Mouse (Mus musculus): Measurements from ENCODE around the gene Zfp457. TPM values are rescaled to one million over a fixed set of nuclear protein-coding genes. Genes with fewer than 3 reads are reported as not detected.
A peak's percentile ranks its signal among the peaks of the same experiment; 100 is the strongest.
"Not testable (repeated sequence)": the region's sequence is repeated elsewhere in the genome, so short reads cannot be mapped to it uniquely, and the experiment has no call there.

Gene Zfp457
- polyA plus RNA-seq, 1 experiment, result 0.72 TPM

GRCm38 (mm10) chr13:67306718-67307117, 433 bp upstream of the Zfp457 start:
- Histone ChIP-seq H3K27me3 (ENCODE audit: control insufficient read depth, insufficient read depth, low read length, poor library complexity, severe bottlenecking) (no peaks in the 10 kb centered on the region), H3K4me3 (ENCODE audit: low read depth, low read length) (no peak overlapping the region), H3K36me3 (ENCODE audit: control insufficient read depth, insufficient read depth, low read length, poor library complexity, severe bottlenecking) (no peaks in the 10 kb centered on the region), H3K4me1 (ENCODE audit: control insufficient read depth, insufficient read depth, low read length) (no peaks in the 10 kb centered on the region), H3K9ac (ENCODE audit: low read depth, poor library complexity, severe bottlenecking) (no peak overlapping the region), H3K27ac (ENCODE audit: insufficient read depth, low read length) (no peak overlapping the region), H3K9me3 (replicated peaks; ENCODE audit: control insufficient read depth, insufficient read depth, low read length, poor library complexity, severe bottlenecking) (no peaks in the 10 kb centered on the region)
- TF ChIP-seq EP300 (IDR thresholded peaks at IDR 0.05; ENCODE audit: insufficient read depth, low read depth, low read length), result no peak
- TF ChIP-seq CTCF (IDR thresholded peaks at IDR 0.05; ENCODE audit: low read depth, low read length), result no peak
- TF ChIP-seq POLR2A (IDR thresholded peaks at IDR 0.05; ENCODE audit: insufficient read depth, low read length), result no peak

- Histone ChIP-seq H3K4me1 (ENCODE audit: control insufficient read depth, insufficient read depth, low read length) (no peaks in the 10 kb centered on the region), H3K27ac (ENCODE audit: insufficient read depth, low read length) (no peak within 1 kb of the TSS), H3K36me3 (ENCODE audit: control insufficient read depth, insufficient read depth, low read length, poor library complexity, severe bottlenecking) (no peaks in the 10 kb centered on the region), H3K9me3 (replicated peaks; ENCODE audit: control insufficient read depth, insufficient read depth, low read length, poor library complexity, severe bottlenecking) (no peaks in the 10 kb centered on the region), H3K4me3 (ENCODE audit: low read depth, low read length) (peak within 1 kb of the TSS; percentile 11; the same call in 1 of the 2 replicates), H3K27me3 (ENCODE audit: control insufficient read depth, insufficient read depth, low read length, poor library complexity, severe bottlenecking) (no peaks in the 10 kb centered on the region), H3K9ac (ENCODE audit: low read depth, poor library complexity, severe bottlenecking) (no peak within 1 kb of the TSS)
- TF ChIP-seq CTCF (IDR thresholded peaks at IDR 0.05; ENCODE audit: low read depth, low read length) (no peak), POLR2A (IDR thresholded peaks at IDR 0.05; ENCODE audit: insufficient read depth, low read length) (no peak), EP300 (IDR thresholded peaks at IDR 0.05; ENCODE audit: insufficient read depth, low read depth, low read length) (no peak)
Measured at GRCm38 (mm10) chr13:67278314-67278713, 28.0 kb downstream of the Zfp457 start, which contains the start of gene Zfp458. Gene Zfp458 (minus strand): TSS chr13:67278466.

- peak overlapping the region; percentile 99 for H3K4me3 ChIP-seq (ENCODE audit: low read depth, low read length)
- not testable (repeated sequence) for H3K9me3 ChIP-seq (replicated peaks; ENCODE audit: control insufficient read depth, insufficient read depth, low read length, poor library complexity, severe bottlenecking); H3K4me1 ChIP-seq (ENCODE audit: control insufficient read depth, insufficient read depth, low read length); H3K27ac ChIP-seq (ENCODE audit: insufficient read depth, low read length); H3K36me3 ChIP-seq (ENCODE audit: control insufficient read depth, insufficient read depth, low read length, poor library complexity, severe bottlenecking); H3K27me3 ChIP-seq (ENCODE audit: control insufficient read depth, insufficient read depth, low read length, poor library complexity, severe bottlenecking)
- peak overlapping the region; percentile 49; the same call in 1 of the 2 replicates for H3K9ac ChIP-seq (ENCODE audit: low read depth, poor library complexity, severe bottlenecking)
Measured at GRCm38 (mm10) chr13:67269383-67270065, 36.8 kb downstream of the Zfp457 start.

- H3K36me3 ChIP-seq (ENCODE audit: control insufficient read depth, insufficient read depth, low read length, poor library complexity, severe bottlenecking), result no peaks in the 10 kb centered on the region
- TF ChIP-seq EP300 (IDR thresholded peaks at IDR 0.05; ENCODE audit: insufficient read depth, low read depth, low read length), result no peak
- TF ChIP-seq CTCF (IDR thresholded peaks at IDR 0.05; ENCODE audit: low read depth, low read length), result no peak
- no peak for TF ChIP-seq POLR2A (IDR thresholded peaks at IDR 0.05; ENCODE audit: insufficient read depth, low read length)
- no peaks in the 10 kb centered on the region for H3K4me1 ChIP-seq (ENCODE audit: control insufficient read depth, insufficient read depth, low read length)
- peak overlapping the region; percentile 49; the same call in 1 of the 2 replicates for H3K9ac ChIP-seq (ENCODE audit: low read depth, poor library complexity, severe bottlenecking)
- no peak overlapping the region for H3K27ac ChIP-seq (ENCODE audit: insufficient read depth, low read length)
- H3K4me3 ChIP-seq (ENCODE audit: low read depth, low read length), result peak overlapping the region; percentile 99
- H3K9me3 ChIP-seq (replicated peaks; ENCODE audit: control insufficient read depth, insufficient read depth, low read length, poor library complexity, severe bottlenecking), result no peaks in the 10 kb centered on the region
- no peaks in the 10 kb centered on the region for H3K27me3 ChIP-seq (ENCODE audit: control insufficient read depth, insufficient read depth, low read length, poor library complexity, severe bottlenecking)
Measured at GRCm38 (mm10) chr13:67268568-67269369, 37.5 kb downstream of the Zfp457 start.

Other genes starting within 250 kb of the Zfp457 start
- 3.9 and 4.9 TPM in 2 replicates for gene Zfp712, start 245.3 kb downstream of the Zfp457 start, polyA plus RNA-seq (2011; ENCODE audit: insufficient read depth, insufficient read length, low read depth, missing spikeins)
- 2.2 and 2.9 TPM in 2 replicates for gene Zfp708, start 208.5 kb downstream of the Zfp457 start, polyA plus RNA-seq (2011; ENCODE audit: insufficient read depth, insufficient read length, low read depth, missing spikeins)
- 5.3 and 5.8 TPM in 2 replicates for gene Gm28557, start 197.9 kb downstream of the Zfp457 start, polyA plus RNA-seq (2011; ENCODE audit: insufficient read depth, insufficient read length, low read depth, missing spikeins)
- gene Rslcan18, start 190.2 kb downstream of the Zfp457 start, polyA plus RNA-seq (2011; ENCODE audit: insufficient read depth, insufficient read length, low read depth, missing spikeins), result 0.31 and 0.76 TPM in 2 replicates
- gene Zfp759, start 184.8 kb downstream of the Zfp457 start, polyA plus RNA-seq (2011; ENCODE audit: insufficient read depth, insufficient read length, low read depth, missing spikeins), result 3.7 and 4.4 TPM in 2 replicates
- 7.3 and 8.5 TPM in 2 replicates for gene Rsl1, start 133.3 kb downstream of the Zfp457 start, polyA plus RNA-seq (2011; ENCODE audit: insufficient read depth, insufficient read length, low read depth, missing spikeins)
- gene Zfp455, start 112.0 kb downstream of the Zfp457 start, polyA plus RNA-seq (2011; ENCODE audit: insufficient read depth, insufficient read length, low read depth, missing spikeins), result 1.9 and 2.1 TPM in 2 replicates
- 3.2 and 4.2 TPM in 2 replicates for gene Zfp458, start 28.0 kb downstream of the Zfp457 start, polyA plus RNA-seq (2011; ENCODE audit: insufficient read depth, insufficient read length, low read depth, missing spikeins)
- 6.6 and 7.5 TPM in 2 replicates for gene Zfp595, start 26.1 kb upstream of the Zfp457 start, polyA plus RNA-seq (2011; ENCODE audit: insufficient read depth, insufficient read length, low read depth, missing spikeins)
- 2.5 and 4.6 TPM in 2 replicates for gene Gm28044, start 54.1 kb upstream of the Zfp457 start, polyA plus RNA-seq (2011; ENCODE audit: insufficient read depth, insufficient read length, low read depth, missing spikeins)
- 3.8 and 4.5 TPM in 2 replicates for gene Zfp953, start 54.1 kb upstream of the Zfp457 start, polyA plus RNA-seq (2011; ENCODE audit: insufficient read depth, insufficient read length, low read depth, missing spikeins)
- gene Gm28041, start 69.2 kb upstream of the Zfp457 start, polyA plus RNA-seq (2011; ENCODE audit: insufficient read depth, insufficient read length, low read depth, missing spikeins), result 0.99 TPM in 1 of 2 replicates, not detected in the other
- gene Zfp456, start 69.3 kb upstream of the Zfp457 start, polyA plus RNA-seq (2011; ENCODE audit: insufficient read depth, insufficient read length, low read depth, missing spikeins), result 3.7 and 4.0 TPM in 2 replicates
- 10.5 and 10.9 TPM in 2 replicates for gene Zfp429, start 93.3 kb upstream of the Zfp457 start, polyA plus RNA-seq (2011; ENCODE audit: insufficient read depth, insufficient read length, low read depth, missing spikeins)
- gene Zfp459, start 114.9 kb upstream of the Zfp457 start, polyA plus RNA-seq (2011; ENCODE audit: insufficient read depth, insufficient read length, low read depth, missing spikeins), result 24.0 and 25.7 TPM in 2 replicates
- 26.9 and 28.9 TPM in 2 replicates for gene Zfp874a, start 145.1 kb upstream of the Zfp457 start, polyA plus RNA-seq (2011; ENCODE audit: insufficient read depth, insufficient read length, low read depth, missing spikeins)
- 10.1 and 19.3 TPM in 2 replicates for gene Zfp874b, start 177.8 kb upstream of the Zfp457 start, polyA plus RNA-seq (2011; ENCODE audit: insufficient read depth, insufficient read length, low read depth, missing spikeins)
- 10.3 and 10.7 TPM in 2 replicates for gene Zfp58, start 194.1 kb upstream of the Zfp457 start, polyA plus RNA-seq (2011; ENCODE audit: insufficient read depth, insufficient read length, low read depth, missing spikeins)
- not detected in 2 replicates for gene Gm26965, start 219.7 kb upstream of the Zfp457 start, polyA plus RNA-seq (2011; ENCODE audit: insufficient read depth, insufficient read length, low read depth, missing spikeins)
- gene Zfp87, start 219.7 kb upstream of the Zfp457 start, polyA plus RNA-seq (2011; ENCODE audit: insufficient read depth, insufficient read length, low read depth, missing spikeins), result 15.0 and 15.5 TPM in 2 replicates
- 9.3 and 9.9 TPM in 2 replicates for gene Zfp748, start 247.3 kb upstream of the Zfp457 start, polyA plus RNA-seq (2011; ENCODE audit: insufficient read depth, insufficient read length, low read depth, missing spikeins)